Mouse (Mus musculus): Measurements from ENCODE around the gene Them5. TPM values are rescaled to one million over a fixed set of nuclear protein-coding genes. Genes with fewer than 3 reads are reported as not detected.

The Them5 gene
- polyA plus RNA-seq, 1 experiment from 2014 or later = 0.06 TPM

- CTCF ChIA-PET = interaction anchor here (0.9 to 2.7 kb wide), 5 partner anchors 12 to 535 kb away, joined by 3 to 13 read pairs (median 3); no protein-coding TSS in a partner anchor
- ATAC-seq (no peak), DNase-seq (ENCODE audit: low read depth, low spot score) (no peak)
- TF ChIP-seq CTCF (IDR thresholded peaks at IDR 0.05) = no peak
- POLR2A ChIA-PET = interaction anchor here (1.1 to 1.4 kb wide), 2 partner anchors 75 to 76 kb away, joined by 3 read pairs; partner anchors contain the start of genes Mrpl9 and Oaz3
- in situ Hi-C loops (cut with MboI; ENCODE audit: low pct_unique_long_range_greater_than_20kb) = loop anchor here (5.0 to 25.0 kb wide), 4 partner anchors 74 to 606 kb away; partner anchors contain the start of genes Gm5773, Mrpl9 and Oaz3
- H3K27me3 ChIP-seq = peaks cover 10% of the 10 kb centered on the region
Observed at GRCm38 (mm10) chr3:94368631-94369030, 26.7 kb downstream of the Them5 start.

GRCm38 (mm10) chr3:94369709-94370108 is 27.8 kb downstream of the Them5 start:
- TF ChIP-seq CTCF (IDR thresholded peaks at IDR 0.05) = no peak
- ATAC-seq (no peak), DNase-seq (ENCODE audit: low read depth, low spot score) (no peak)
- ChIA-PET POLR2A (interaction anchor here (0.9 kb wide), 1 partner anchor 74 kb away, joined by 3 read pairs; the partner anchor contains the start of genes Mrpl9 and Oaz3), CTCF (interaction anchor here (1.1 to 1.5 kb wide), 4 partner anchors 20 to 232 kb away, joined by 3 to 5 read pairs (median 4); no protein-coding TSS in a partner anchor)
- in situ Hi-C loops (cut with MboI; ENCODE audit: low pct_unique_long_range_greater_than_20kb) = loop anchor here (5.0 to 25.0 kb wide), 4 partner anchors 73 to 607 kb away; partner anchors contain the start of genes Gm5773, Mrpl9 and Oaz3
- peaks cover 4% of the 10 kb centered on the region for H3K27me3 ChIP-seq

- peak; percentile 60 for DNase-seq (ENCODE audit: low read depth, low spot score)
Observed at GRCm38 (mm10) chr3:94371637-94372036, 29.7 kb downstream of the Them5 start.

GRCm38 (mm10) chr3:94372038-94372437 is 30.1 kb downstream of the Them5 start:
- DNase-seq (ENCODE audit: low read depth, low spot score) = no peak
- no peak for ATAC-seq
- ChIA-PET POLR2A (no interaction called here), CTCF (interaction anchor here (0.9 kb wide), 1 partner anchor 10 kb away, joined by 3 read pairs; no protein-coding TSS in a partner anchor)
- H3K27me3 ChIP-seq = no peaks in the 10 kb centered on the region
- in situ Hi-C loops (cut with MboI; ENCODE audit: low pct_unique_long_range_greater_than_20kb) = loop anchor here (25.0 kb wide), 1 partner anchor 610 kb away; the partner anchor contains the start of gene Gm5773
- TF ChIP-seq CTCF (IDR thresholded peaks at IDR 0.05) = no peak

More at GRCm38 (mm10) chr3:94371637-94372036, 29.7 kb downstream of the Them5 start:
- in situ Hi-C loops (cut with MboI; ENCODE audit: low pct_unique_long_range_greater_than_20kb) = loop anchor here (25.0 kb wide), 1 partner anchor 609 kb away; the partner anchor contains the start of gene Gm5773
- CTCF ChIA-PET = interaction anchor here (0.9 to 1.1 kb wide), 2 partner anchors 11 to 84 kb away, joined by 3 read pairs; no protein-coding TSS in a partner anchor
- H3K27me3 ChIP-seq = no peaks in the 10 kb centered on the region
- POLR2A ChIA-PET = no interaction called here
- ATAC-seq = peak; percentile 36
- TF ChIP-seq CTCF (IDR thresholded peaks at IDR 0.05) = no peak

- POLR2A ChIA-PET = no interaction called here
- no peak for DNase-seq (ENCODE audit: low read depth, low spot score)
- TF ChIP-seq CTCF (IDR thresholded peaks at IDR 0.05) = no peak
- in situ Hi-C loops (cut with MboI; ENCODE audit: low pct_unique_long_range_greater_than_20kb) = loop anchor here (25.0 kb wide), 1 partner anchor 610 kb away; the partner anchor contains the start of gene Gm5773
- no peaks in the 10 kb centered on the region for H3K27me3 ChIP-seq
- peak; percentile 48 for ATAC-seq
- CTCF ChIA-PET = no interaction called here
Observed at GRCm38 (mm10) chr3:94372641-94373040, 30.7 kb downstream of the Them5 start, which contains the start of gene Rorc. Rorc (plus strand) TSS chr3:94372794.

GRCm38 (mm10) chr3:94373090-94373489 is 31.2 kb downstream of the Them5 start:
- no peak for TF ChIP-seq CTCF (IDR thresholded peaks at IDR 0.05)
- ChIA-PET POLR2A (no interaction called here), CTCF (no interaction called here)
- DNase-seq (ENCODE audit: low read depth, low spot score) (no peak), ATAC-seq (peak; percentile 11)
- in situ Hi-C loops (cut with MboI; ENCODE audit: low pct_unique_long_range_greater_than_20kb) = loop anchor here (25.0 kb wide), 1 partner anchor 611 kb away; the partner anchor contains the start of gene Gm5773
- no peaks in the 10 kb centered on the region for H3K27me3 ChIP-seq

- ATAC-seq = no peak
- in situ Hi-C loops (cut with MboI; ENCODE audit: low pct_unique_long_range_greater_than_20kb) = loop anchor here (25.0 kb wide), 1 partner anchor 611 kb away; the partner anchor contains the start of gene Gm5773
Observed at GRCm38 (mm10) chr3:94373597-94374011, 31.7 kb downstream of the Them5 start.

GRCm38 (mm10) chr3:94374636-94375035 is 32.7 kb downstream of the Them5 start:
- no peaks in the 10 kb centered on the region for H3K27me3 ChIP-seq

More at GRCm38 (mm10) chr3:94373597-94374011, 31.7 kb downstream of the Them5 start:
- POLR2A ChIA-PET = no interaction called here
- CTCF ChIA-PET = interaction anchor here (1.0 kb wide), 1 partner anchor 135 kb away, joined by 3 read pairs; no protein-coding TSS in a partner anchor
- no peaks in the 10 kb centered on the region for H3K27me3 ChIP-seq
- no peak for TF ChIP-seq CTCF (IDR thresholded peaks at IDR 0.05)
- no peak for DNase-seq (ENCODE audit: low read depth, low spot score)

GRCm38 (mm10) chr3:94375146-94375545 is 33.2 kb downstream of the Them5 start:
- CTCF ChIA-PET = interaction anchor here (1.1 to 1.2 kb wide), 2 partner anchors 9 to 65 kb away, joined by 3 read pairs; no protein-coding TSS in a partner anchor
- DNase-seq (ENCODE audit: low read depth, low spot score) (no peak), ATAC-seq (no peak)
- in situ Hi-C loops (cut with MboI; ENCODE audit: low pct_unique_long_range_greater_than_20kb) = no loop called here
- H3K27me3 ChIP-seq = no peaks in the 10 kb centered on the region
- POLR2A ChIA-PET = interaction anchor here (0.7 kb wide), 1 partner anchor 32 kb away, joined by 6 read pairs; no protein-coding TSS in a partner anchor
- TF ChIP-seq CTCF (IDR thresholded peaks at IDR 0.05) = no peak

More at GRCm38 (mm10) chr3:94374636-94375035, 32.7 kb downstream of the Them5 start:
- POLR2A ChIA-PET = interaction anchor here (0.7 kb wide), 1 partner anchor 32 kb away, joined by 6 read pairs; no protein-coding TSS in a partner anchor
- in situ Hi-C loops (cut with MboI; ENCODE audit: low pct_unique_long_range_greater_than_20kb) = loop anchor here (25.0 kb wide), 1 partner anchor 612 kb away; the partner anchor contains the start of gene Gm5773
- CTCF ChIA-PET = interaction anchor here (1.0 to 1.2 kb wide), 2 partner anchors 66 to 134 kb away, joined by 3 read pairs; no protein-coding TSS in a partner anchor
- no peak for ATAC-seq
- TF ChIP-seq CTCF (IDR thresholded peaks at IDR 0.05) = no peak
- no peak for DNase-seq (ENCODE audit: low read depth, low spot score)

- in situ Hi-C loops (cut with MboI; ENCODE audit: low pct_unique_long_range_greater_than_20kb) = no loop called here
- ATAC-seq (no peak), DNase-seq (ENCODE audit: low read depth, low spot score) (no peak)
- no peaks in the 10 kb centered on the region for H3K27me3 ChIP-seq
- ChIA-PET CTCF (interaction anchor here (1.0 to 1.6 kb wide), 4 partner anchors 9 to 65 kb away, joined by 3 to 4 read pairs (median 3); no protein-coding TSS in a partner anchor), POLR2A (interaction anchor here (0.5 kb wide), 1 partner anchor 67 kb away, joined by 3 read pairs; no protein-coding TSS in a partner anchor)
- no peak for TF ChIP-seq CTCF (IDR thresholded peaks at IDR 0.05)
Observed at GRCm38 (mm10) chr3:94375861-94376260, 34.0 kb downstream of the Them5 start.
